Mouse (Mus musculus) ES-E14 (cell line): Measurements from ENCODE around the gene Prr23a2. TPM values are rescaled to one million over a fixed set of nuclear protein-coding genes. Genes with fewer than 3 reads are reported as not detected.
A peak's percentile ranks its signal among the peaks of the same experiment; 100 is the strongest.

ENCODE experiments used
- DNase-seq: peaks from one replicate; pipeline ENCODE4 v3.0.0-alpha.2; 2013; ENCODE audit warnings: low read depth, low spot score
- H3K27ac ChIP-seq: 2 replicates; pipeline ENCODE4 v1.5.1; 2012; ENCODE audit warnings: low read depth, mild to moderate bottlenecking, low read length, moderate library complexity, mixed read lengths; ENCODE audit not compliant: poor library complexity, insufficient read depth, severe bottlenecking
- H3K36me3 ChIP-seq: 2 replicates; pipeline ENCODE4 v1.6.1; 2012; ENCODE audit warnings: mild to moderate bottlenecking, low read length, moderate library complexity, mixed read lengths; ENCODE audit not compliant: control insufficient read depth, poor library complexity, insufficient read depth, severe bottlenecking
- H3K4me1 ChIP-seq, 2 experiments: fragments of 150-350 bp in 1 of 2; sonication (generic) in 1 of 2; 2 replicates each; pipeline ENCODE4 v1.6.1; 2012; ENCODE audit warnings: low read length in 2 of 2, mild to moderate bottlenecking in 1 of 2, mixed read lengths in 1 of 2; ENCODE audit not compliant: control insufficient read depth in 2 of 2, insufficient read depth in 2 of 2, poor library complexity in 1 of 2
- H3K4me3 ChIP-seq, 2 experiments: fragments of 150-350 bp in 1 of 2; sonication (generic) in 1 of 2; 2 replicates each; pipeline ENCODE4 v1.5.1; 2012; ENCODE audit warnings: low read length in 2 of 2, low read depth in 1 of 2, mild to moderate bottlenecking in 1 of 2, mixed read lengths in 1 of 2; ENCODE audit not compliant: insufficient read depth in 1 of 2, poor library complexity in 1 of 2, severe bottlenecking in 1 of 2
- H3K9ac ChIP-seq: 2 replicates; pipeline ENCODE4 v1.6.1; 2012; ENCODE audit warnings: low read depth, mild to moderate bottlenecking, low read length, mixed read lengths; ENCODE audit not compliant: poor library complexity, insufficient read depth, severe bottlenecking
- H3K9me3 ChIP-seq: fragments of 150-350 bp; sonication (generic); 2 replicates; pipeline ENCODE4 v1.6.1; 2012; ENCODE audit warnings: low read depth, mild to moderate bottlenecking, low read length; ENCODE audit not compliant: control insufficient read depth, insufficient read depth
- CHD2 ChIP-seq: IDR thresholded peaks from 2 replicates; pipeline ENCODE4 v1.6.1; 2014; ENCODE audit warnings: mild to moderate bottlenecking, low read depth, low read length, inconsistent platforms
- HCFC1 ChIP-seq: IDR thresholded peaks from 2 replicates; pipeline ENCODE4 v1.6.1; 2012; ENCODE audit warnings: low read length, inconsistent platforms, borderline replicate concordance; ENCODE audit not compliant: insufficient read depth
- MAFK ChIP-seq: IDR thresholded peaks from 2 replicates; pipeline ENCODE4 v1.6.1; 2014; ENCODE audit warnings: mild to moderate bottlenecking, low read depth, low read length, inconsistent platforms; ENCODE audit not compliant: insufficient read depth
- ZC3H11A ChIP-seq: IDR thresholded peaks from 2 replicates; pipeline ENCODE4 v1.6.1; 2012; ENCODE audit warnings: low read depth, mild to moderate bottlenecking, inconsistent platforms, low read length, borderline replicate concordance
- ZNF384 ChIP-seq: IDR thresholded peaks from 2 replicates; pipeline ENCODE4 v1.6.1; 2012; ENCODE audit warnings: low read depth, low read length, inconsistent platforms
- in situ Hi-C, 2 experiments: fragments of 600-800 bp; cut with MboI; formaldehyde crosslinking; loops; one replicate each; pipeline ENCODE4 v1.15.1; 2025; ENCODE audit warnings: low sequenced_read_pairs in 2 of 2, inconsistent platforms in 1 of 2; ENCODE audit not compliant: unreplicated experiment in 2 of 2
- total RNA-seq: library from RNA; depleted of rRNA; stranded (reverse); fragments of 300-350 nt; gene quantifications from 2 replicates; pipeline ENCODE4 v1.2.3, GENCODE M21; 2012

The Prr23a2 gene
- total RNA-seq, 1 experiment = 1.6 TPM

- H3K9ac ChIP-seq = no peak overlapping the region
- no peak for TF ChIP-seq ZC3H11A
- TF ChIP-seq HCFC1 = no peak
- TF ChIP-seq CHD2 = no peak
- TF ChIP-seq MAFK = no peak
- TF ChIP-seq ZNF384 = no peak
- in situ Hi-C loops = no loop called here
- H3K4me3 ChIP-seq = no peak overlapping the region
- no peak overlapping the region for H3K27ac ChIP-seq
- no peaks in the 10 kb centered on the region for H3K4me1 ChIP-seq
- DNase-seq = no peak
- H3K36me3 ChIP-seq = no peaks in the 10 kb centered on the region
- H3K9me3 ChIP-seq = no peaks in the 10 kb centered on the region
These were observed 26.8 kb upstream of the Prr23a2 start for GRCm38 (mm10) chr9:98829508-98829907.

- Histone ChIP-seq H3K36me3 (no peaks in the 10 kb centered on the region), H3K9ac (no peak overlapping the region), H3K9me3 (no peaks in the 10 kb centered on the region), H3K4me3 (no peak overlapping the region), H3K27ac (no peak overlapping the region), H3K4me1 (no peaks in the 10 kb centered on the region)
- TF ChIP-seq CHD2 = no peak
- TF ChIP-seq HCFC1 = no peak
- TF ChIP-seq ZC3H11A = no peak
- no peak for TF ChIP-seq MAFK
- in situ Hi-C loops = no loop called here
- DNase-seq = no peak
These were observed 18.7 kb upstream of the Prr23a2 start for GRCm38 (mm10) chr9:98837537-98838074.

- Histone ChIP-seq H3K27ac (no peak within 1 kb of the TSS), H3K9ac (0 out of 2 replicates have a peak within 1 kb of the TSS, but pooled peaks have one; percentile 23), H3K9me3 (no peaks in the 10 kb centered on the region), H3K36me3 (no peaks in the 10 kb centered on the region), H3K4me3 (peak within 1 kb of the TSS; percentile 63 to 66), H3K4me1 (no peaks in the 10 kb centered on the region)
- peak; percentile 65 for DNase-seq
- in situ Hi-C loops = no loop called here
- TF ChIP-seq ZNF384 = no peak
- no peak for TF ChIP-seq MAFK
- peak; percentile 74; the same call in 1 of the 2 replicates for TF ChIP-seq HCFC1
- TF ChIP-seq CHD2 = peak; percentile 25; the same call in 1 of the 2 replicates
- TF ChIP-seq ZC3H11A = no peak
These were observed 14.2 kb upstream of the Prr23a2 start, which contains the start of gene Prr23a1 for GRCm38 (mm10) chr9:98842117-98842516. Gene Prr23a1 (plus strand): TSS chr9:98842503.

GRCm38 (mm10) chr9:98863463-98863862 is 7.2 kb downstream of the Prr23a2 start:
- Histone ChIP-seq H3K27ac (no peak overlapping the region), H3K36me3 (no peaks in the 10 kb centered on the region), H3K9me3 (no peaks in the 10 kb centered on the region), H3K4me3 (no peak overlapping the region), H3K9ac (no peak overlapping the region), H3K4me1 (peaks cover 0 to 3% of the 10 kb centered on the region in 2 experiments; a peak in 2 of 4 replicates)
- no peak for DNase-seq
- in situ Hi-C loops = no loop called here
- TF ChIP-seq MAFK (no peak), ZC3H11A (0 out of 2 replicates have a peak, but pooled peaks have one; percentile 4), HCFC1 (no peak)
